Mouse (Mus musculus) brain, embryonic 14.5 days (tissue): ENCODE data around the gene Clcf1. TPM values are rescaled to one million over a fixed set of nuclear protein-coding genes. Genes with fewer than 3 reads are reported as not detected.
A peak's percentile ranks its signal among the peaks of the same experiment; 100 is the strongest.

Source experiments
- DNase-seq: peaks from one replicate; pipeline ENCODE4 v3.0.0-alpha.2; 2011; ENCODE audit warnings: low read depth
- CTCF ChIP-seq: fragments of 200-500 bp; IDR thresholded peaks from 2 replicates; pipeline ENCODE4 v1.5.1; 2012; ENCODE audit warnings: inconsistent platforms, mild to moderate bottlenecking, moderate library complexity, borderline replicate concordance; ENCODE audit not compliant: insufficient read depth, insufficient read length; ENCODE audit errors: extremely low read depth
- POLR2A ChIP-seq: fragments of 200-500 bp; IDR thresholded peaks from 2 replicates; pipeline ENCODE4 v1.6.1; 2012; ENCODE audit warnings: mild to moderate bottlenecking, inconsistent platforms, borderline replicate concordance; ENCODE audit not compliant: poor library complexity, insufficient read depth, insufficient read length, severe bottlenecking; ENCODE audit errors: extremely low read depth
- polyA plus RNA-seq: library from polyadenylated mRNA; depleted of rRNA; stranded (reverse); fragments of >200 nt; gene quantifications from 2 replicates; pipeline ENCODE4 v1.2.3, GENCODE M21; 2012

Clcf1 gene
- polyA plus RNA-seq, 1 experiment = 2.3 TPM

GRCm38 (mm10) chr19:4211891-4212588, 2.0 kb upstream of the Clcf1 start:
- no peak for DNase-seq
- TF ChIP-seq POLR2A (no peak), CTCF (no peak)

GRCm38 (mm10) chr19:4213524-4213974, 489 bp upstream of the Clcf1 start:
- TF ChIP-seq POLR2A = no peak
- TF ChIP-seq CTCF = no peak
- DNase-seq = no peak

GRCm38 (mm10) chr19:4214771-4215450, 873 bp downstream of the Clcf1 start:
- TF ChIP-seq POLR2A = no peak
- TF ChIP-seq CTCF = no peak
- DNase-seq = no peak

- no peak for TF ChIP-seq CTCF
- no peak for TF ChIP-seq POLR2A
- no peak for DNase-seq
Observed at GRCm38 (mm10) chr19:4215451-4215840, 1.4 kb downstream of the Clcf1 start.

GRCm38 (mm10) chr19:4216041-4216685, 2.1 kb downstream of the Clcf1 start:
- DNase-seq = peak; percentile 62
- TF ChIP-seq CTCF (peak; percentile 53; the same call in 1 of the 2 replicates), POLR2A (no peak)

- TF ChIP-seq POLR2A = no peak
- no peak for TF ChIP-seq CTCF
Observed at GRCm38 (mm10) chr19:4217140-4217539, 3.1 kb downstream of the Clcf1 start.

GRCm38 (mm10) chr19:4217855-4218254, 3.8 kb downstream of the Clcf1 start:
- TF ChIP-seq CTCF (no peak), POLR2A (no peak)

More at GRCm38 (mm10) chr19:4217140-4217539, 3.1 kb downstream of the Clcf1 start:
- DNase-seq = no peak

GRCm38 (mm10) chr19:4218293-4218692, 4.3 kb downstream of the Clcf1 start:
- no peak for DNase-seq
- TF ChIP-seq CTCF = no peak
- TF ChIP-seq POLR2A = no peak

More at GRCm38 (mm10) chr19:4217855-4218254, 3.8 kb downstream of the Clcf1 start:
- no peak for DNase-seq

- TF ChIP-seq POLR2A (no peak), CTCF (no peak)
- no peak for DNase-seq
Observed at GRCm38 (mm10) chr19:4218784-4219183, 4.7 kb downstream of the Clcf1 start.

GRCm38 (mm10) chr19:4219943-4220342, 5.9 kb downstream of the Clcf1 start:
- no peak for DNase-seq
- TF ChIP-seq CTCF = no peak
- no peak for TF ChIP-seq POLR2A

GRCm38 (mm10) chr19:4220416-4220815, 6.4 kb downstream of the Clcf1 start:
- DNase-seq = no peak
- TF ChIP-seq CTCF = no peak
- no peak for TF ChIP-seq POLR2A
